ENCODE assay signal across 11 mouse cellular contexts in genomic region chr9:115468641-115469040, GRCm38 (mm10).
"Had no signal": no experiment of that assay in that cellular context is flagged by ENCODE, and none has a peak within 500 bp of the region (broad histone marks: within the 10 kb centered on the region; RNA-seq: fewer than 3 reads in every experiment).

No protein-coding gene starts in this region.

- DNase-seq: kidney, adult 8-10 months; kidney, postnatal 36 days; layer of hippocampus, adult 9-11 months; layer of hippocampus, postnatal 36 days; liver; lung, adult 18-20 months; right cerebral cortex, adult 18-20 months; right cerebral cortex, postnatal 25 days; thymus, postnatal 4 days had no signal

- ATAC-seq: intestine, postnatal 0 days; midbrain, embryonic 16.5 days had no signal
